Mouse (Mus musculus) c-Kit-positive CD71-negative TER-119-negative erythroid progenitor cells, embryonic 14.5 days (primary cell): ENCODE measurements around the gene Hoxb7.

Source experiments
- DNase-seq: peaks from one replicate; pipeline ENCODE4 v3.0.0-alpha.2; 2013; ENCODE audit warnings: low read depth

Hoxb7 gene

GRCm38 (mm10) chr11:96268031-96268745 lies 18.2 kb upstream of the Hoxb7 start:
- no peak for DNase-seq

- no peak for DNase-seq
Observed at GRCm38 (mm10) chr11:96269869-96270268, 16.6 kb upstream of the Hoxb7 start.

GRCm38 (mm10) chr11:96270996-96271540 lies 15.4 kb upstream of the Hoxb7 start, which contains the start of gene Hoxb9:
Gene Hoxb9 (plus strand): TSS chr11:96271457.
- no peak for DNase-seq

- DNase-seq: no peak
Observed at GRCm38 (mm10) chr11:96271541-96272011, 14.8 kb upstream of the Hoxb7 start.

- no peak for DNase-seq
Observed at GRCm38 (mm10) chr11:96272024-96272921, 14.2 kb upstream of the Hoxb7 start.

GRCm38 (mm10) chr11:96274428-96274827 lies 12.0 kb upstream of the Hoxb7 start:
- no peak for DNase-seq

- no peak for DNase-seq
Observed at GRCm38 (mm10) chr11:96275896-96276295, 10.5 kb upstream of the Hoxb7 start.

- no peak for DNase-seq
Observed at GRCm38 (mm10) chr11:96277151-96278044, 9.0 kb upstream of the Hoxb7 start.

- DNase-seq: no peak
Observed at GRCm38 (mm10) chr11:96278324-96278723, 8.1 kb upstream of the Hoxb7 start.

GRCm38 (mm10) chr11:96278773-96279172 lies 7.7 kb upstream of the Hoxb7 start:
- peak; percentile 72 for DNase-seq

- no peak for DNase-seq
Observed at GRCm38 (mm10) chr11:96279421-96280233, 6.8 kb upstream of the Hoxb7 start.

GRCm38 (mm10) chr11:96280399-96281378 lies 5.7 kb upstream of the Hoxb7 start:
- no peak for DNase-seq

- DNase-seq: no peak
Observed at GRCm38 (mm10) chr11:96281396-96281795, 5.0 kb upstream of the Hoxb7 start.

GRCm38 (mm10) chr11:96281855-96282570 lies 4.4 kb upstream of the Hoxb7 start, which contains the start of gene Hoxb8:
Gene Hoxb8 (plus strand): TSS chr11:96281905.
- DNase-seq: no peak

- DNase-seq: no peak
Observed at GRCm38 (mm10) chr11:96282795-96283430, 3.5 kb upstream of the Hoxb7 start.

GRCm38 (mm10) chr11:96284041-96284749 lies 2.2 kb upstream of the Hoxb7 start:
- no peak for DNase-seq
